Mouse (Mus musculus) embryonic facial prominence, embryonic 14.5 days (tissue): ENCODE results near the gene Arl6ip6. TPM values are rescaled to one million over a fixed set of nuclear protein-coding genes. Genes with fewer than 3 reads are reported as not detected.
A peak's percentile ranks its signal among the peaks of the same experiment; 100 is the strongest.

ENCODE experiments used
- ATAC-seq: fragments of 200-750 bp; cut with Nextera tagmentation; 2 replicates; pipeline ENCODE4 v1.8.0; 2017; ENCODE audit warnings: low read depth, moderate number of reproducible peaks, moderate TSS enrichment
- DNase-seq: peaks from one replicate; pipeline ENCODE4 v3.0.0-alpha.2; 2015; ENCODE audit warnings: low spot score
- H3K27ac ChIP-seq: fragments of 300-500 bp; sonication (generic); replicated peaks from 2 replicates; pipeline ENCODE4 v1.5.1; 2014; ENCODE audit warnings: low read depth, mild to moderate bottlenecking, low read length, moderate library complexity
- H3K27me3 ChIP-seq: fragments of 300-500 bp; sonication (generic); replicated peaks from 2 replicates; pipeline ENCODE4 v1.6.1; 2014; ENCODE audit warnings: low read length; ENCODE audit not compliant: control insufficient read depth, insufficient read depth
- H3K36me3 ChIP-seq: fragments of 300-500 bp; sonication (generic); 2 replicates; pipeline ENCODE4 v1.6.1; 2014; ENCODE audit warnings: low read length, mixed read lengths; ENCODE audit not compliant: control insufficient read depth, insufficient read depth
- H3K4me1 ChIP-seq: fragments of 300-500 bp; sonication (generic); 2 replicates; pipeline ENCODE4 v1.6.1; 2014; ENCODE audit warnings: antibody characterized with exemption, low read length; ENCODE audit not compliant: control insufficient read depth, insufficient read depth
- H3K4me2 ChIP-seq: fragments of 300-500 bp; sonication (generic); 2 replicates; pipeline ENCODE4 v1.6.1; 2014; ENCODE audit warnings: low read depth, mild to moderate bottlenecking, low read length, moderate library complexity, mixed read lengths
- H3K4me3 ChIP-seq: fragments of 300-500 bp; sonication (generic); 2 replicates; pipeline ENCODE4 v1.5.1; 2014; ENCODE audit warnings: low read depth, mild to moderate bottlenecking, low read length
- H3K9ac ChIP-seq: fragments of 300-500 bp; sonication (generic); 2 replicates; pipeline ENCODE4 v1.6.1; 2014; ENCODE audit warnings: low read depth, mild to moderate bottlenecking, low read length, moderate library complexity, mixed read lengths
- H3K9me3 ChIP-seq: fragments of 300-500 bp; sonication (generic); 2 replicates; pipeline ENCODE4 v1.6.1; 2016; ENCODE audit warnings: low read length; ENCODE audit not compliant: control insufficient read depth
- WGBS: fragments of 180-500 bp; shearing (Covaris S2); extraction: QIAGEN DNeasy Blood & Tissue Kit; methylation state at CpG from one replicate; pipeline ENCODE4 v1.1.7; 2014; 5-methylcytosine and 5-hydroxymethylcytosine counted together
- polyA plus RNA-seq: library from polyadenylated mRNA; unstranded; fragments of >200 nt; fragmentation: Nextera tagmentation; extraction: Ambion mirVana; gene quantifications from 2 replicates; pipeline ENCODE4 v1.2.1, GENCODE M21; 2014

Gene Arl6ip6
- polyA plus RNA-seq, result 44.9 and 48.2 TPM in 2 replicates

DNA sequence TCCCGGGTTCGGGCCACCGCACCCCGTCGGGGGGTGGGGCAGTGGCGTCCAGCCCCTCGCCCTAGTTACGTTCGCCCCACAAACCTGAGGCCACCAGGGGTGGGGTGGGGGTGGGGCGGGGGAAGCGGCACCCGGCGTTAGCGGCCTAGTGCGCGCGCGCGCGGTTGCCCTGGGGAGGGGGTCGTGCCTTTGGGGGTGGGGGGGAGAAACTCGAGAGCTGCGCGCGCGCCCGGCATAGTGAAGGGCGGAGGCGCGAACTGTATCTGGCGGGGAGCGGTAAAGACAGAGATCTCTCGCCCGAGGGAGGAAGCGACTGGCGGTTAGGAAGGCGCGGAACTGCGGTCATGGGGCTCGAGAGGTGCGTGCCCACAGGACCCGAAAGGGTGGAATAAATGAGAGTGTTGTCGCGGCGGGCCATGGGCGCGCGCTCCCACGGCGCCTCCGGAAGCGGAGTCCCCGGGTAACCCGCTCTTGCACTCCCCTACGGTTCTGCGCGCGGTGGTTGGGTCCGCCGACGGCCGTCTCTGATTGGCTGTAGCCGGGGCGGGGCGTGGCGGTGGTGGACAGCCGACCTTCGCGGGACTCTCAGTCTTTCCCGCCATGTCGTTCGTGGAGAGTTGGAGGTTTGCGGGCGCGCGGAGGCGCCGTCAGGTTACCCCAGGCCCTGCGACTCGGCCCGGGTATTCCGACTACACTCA lies at the start of gene Arl6ip6:
TSS of gene Arl6ip6 (plus strand) at position 204 of the 698 bp plus-strand sequence.
- DNase-seq (peak; percentile 96), ATAC-seq (peak; percentile 90)
- peak within 1 kb of the TSS; percentile 89 for H3K9ac ChIP-seq
- WGBS, result 2% methylated on average over 32 of the region's 82 CpGs
- H3K4me1 ChIP-seq, result peaks cover 16% of the 10 kb centered on the region
- H3K4me3 ChIP-seq, result peak within 1 kb of the TSS; percentile 90
- no peaks in the 10 kb centered on the region for H3K27me3 ChIP-seq
- H3K4me2 ChIP-seq, result peak within 1 kb of the TSS; percentile 81
- no peaks in the 10 kb centered on the region for H3K9me3 ChIP-seq
- H3K27ac ChIP-seq, result peak within 1 kb of the TSS; percentile 96
- H3K36me3 ChIP-seq, result peaks cover 34% of the 10 kb centered on the region

DNA sequence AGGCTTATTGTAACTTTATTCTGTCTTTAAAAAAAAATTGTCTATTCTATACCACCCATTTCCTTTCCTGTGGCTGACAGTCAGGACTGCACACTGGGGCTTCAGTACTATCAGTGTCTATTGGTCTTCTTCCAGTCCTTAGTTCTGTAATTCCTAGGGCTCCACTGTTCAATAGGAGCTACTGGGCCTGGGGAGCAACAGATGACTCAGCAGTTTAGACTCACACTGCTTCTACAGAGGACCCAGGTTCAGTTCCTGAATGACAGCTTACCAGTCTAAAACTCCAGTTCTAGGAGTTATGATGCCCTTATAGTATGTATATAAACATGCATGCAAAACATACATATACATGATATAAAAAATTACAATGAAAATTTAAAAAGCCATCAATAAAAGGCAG lies 44.7 kb upstream of the Arl6ip6 start:
- DNase-seq, result no peak
- peaks cover 62% of the 10 kb centered on the region for H3K36me3 ChIP-seq
- H3K4me3 ChIP-seq, result no peak overlapping the region
- no peaks in the 10 kb centered on the region for H3K4me1 ChIP-seq
- no peak overlapping the region for H3K4me2 ChIP-seq
- no peaks in the 10 kb centered on the region for H3K27me3 ChIP-seq
- H3K27ac ChIP-seq, result no peak overlapping the region
- no peak overlapping the region for H3K9ac ChIP-seq
- no peaks in the 10 kb centered on the region for H3K9me3 ChIP-seq
- no peak for ATAC-seq

DNA sequence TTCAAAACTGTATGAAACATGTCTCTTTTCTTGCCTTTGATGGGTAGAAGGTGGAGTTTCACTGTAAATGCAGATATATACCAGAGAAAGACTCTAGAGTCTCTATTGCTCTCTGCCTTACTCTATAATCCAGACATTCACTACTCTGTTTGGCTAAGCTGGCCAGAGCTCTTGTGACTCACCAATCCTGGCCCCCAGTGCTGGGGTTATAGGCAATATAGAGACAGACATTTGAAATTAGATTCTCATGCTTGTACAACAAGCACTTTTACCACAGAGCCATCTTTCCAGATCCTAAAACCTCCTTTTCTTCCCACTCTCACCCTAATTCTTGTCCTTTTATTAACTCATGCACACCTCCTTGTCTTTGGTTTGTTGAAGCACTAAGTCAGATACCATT lies 17.6 kb upstream of the Arl6ip6 start:
- H3K9ac ChIP-seq, result no peak overlapping the region
- H3K27ac ChIP-seq, result no peak overlapping the region
- H3K9me3 ChIP-seq, result no peaks in the 10 kb centered on the region
- ATAC-seq (no peak), DNase-seq (no peak)
- H3K4me2 ChIP-seq, result no peak overlapping the region
- H3K4me3 ChIP-seq, result no peak overlapping the region
- no peaks in the 10 kb centered on the region for H3K4me1 ChIP-seq
- peaks cover 34% of the 10 kb centered on the region for H3K36me3 ChIP-seq
- H3K27me3 ChIP-seq, result no peaks in the 10 kb centered on the region

DNA sequence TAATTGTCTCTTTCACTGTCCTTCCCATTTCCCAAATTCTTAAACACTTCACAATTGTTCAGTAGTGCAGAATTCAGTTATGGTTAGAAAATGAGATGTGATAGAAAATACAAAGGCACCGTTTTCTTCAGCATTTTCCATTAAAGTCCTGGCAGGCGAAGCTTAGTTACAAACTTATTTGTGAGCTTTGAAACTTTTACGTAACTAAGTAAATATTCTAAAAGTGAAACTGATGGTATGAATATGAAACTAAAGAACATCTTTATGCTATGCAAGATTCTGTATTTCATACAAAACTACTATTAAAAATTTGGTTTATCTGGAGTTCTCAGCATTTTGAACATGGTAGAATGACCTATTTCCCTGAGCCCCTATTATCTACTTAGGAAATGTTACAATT lies 12.6 kb upstream of the Arl6ip6 start:
- Histone ChIP-seq H3K27ac (no peak overlapping the region), H3K4me1 (no peaks in the 10 kb centered on the region), H3K9ac (no peak overlapping the region), H3K27me3 (no peaks in the 10 kb centered on the region), H3K9me3 (no peaks in the 10 kb centered on the region), H3K4me3 (no peak overlapping the region), H3K36me3 (peaks cover 25% of the 10 kb centered on the region), H3K4me2 (no peak overlapping the region)
- no peak for ATAC-seq
- no peak for DNase-seq
- WGBS, result 89% methylated on average over 3 of the region's 3 CpGs

DNA sequence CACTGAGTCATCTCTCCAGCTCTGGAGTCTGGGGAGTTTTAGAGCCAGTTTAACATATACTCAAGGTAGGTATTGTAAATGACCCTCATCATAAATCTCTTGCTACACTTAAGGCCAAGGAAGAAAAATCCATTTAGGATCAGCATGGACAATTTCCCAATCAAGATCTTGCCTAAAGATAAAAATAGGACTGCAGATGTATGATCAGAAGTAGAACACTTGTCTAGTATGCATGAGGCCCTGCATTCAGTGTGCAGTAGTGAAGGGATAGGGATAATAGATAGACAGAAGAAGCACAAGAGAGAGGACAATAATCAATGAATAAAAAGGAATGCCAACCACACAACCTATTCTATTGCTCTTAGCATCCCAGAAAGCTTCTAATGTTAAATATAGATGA lies 11.7 kb upstream of the Arl6ip6 start:
- ATAC-seq (no peak), DNase-seq (no peak)
- Histone ChIP-seq H3K4me3 (no peak overlapping the region), H3K36me3 (peaks cover 17% of the 10 kb centered on the region), H3K9me3 (no peaks in the 10 kb centered on the region), H3K4me1 (no peaks in the 10 kb centered on the region), H3K27ac (no peak overlapping the region), H3K27me3 (no peaks in the 10 kb centered on the region), H3K9ac (no peak overlapping the region), H3K4me2 (no peak overlapping the region)

DNA sequence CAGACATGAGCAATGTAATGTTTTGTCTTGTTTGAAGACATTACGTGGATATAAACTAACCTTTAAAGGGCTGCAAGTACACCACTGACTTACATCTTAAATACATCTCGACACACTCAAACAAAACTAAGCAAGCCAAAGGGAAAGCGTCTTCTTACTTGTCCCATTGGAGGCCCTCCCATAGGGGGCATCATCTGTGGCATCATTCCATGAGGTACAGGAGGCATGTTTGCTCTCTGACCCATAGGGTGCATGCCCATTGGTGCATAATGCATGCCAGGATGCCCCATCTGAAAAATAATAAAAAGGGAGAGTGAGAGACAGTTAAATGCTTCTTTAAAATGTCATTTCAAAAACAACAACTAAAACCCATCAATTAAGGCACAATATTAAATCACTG lies 1.7 kb upstream of the Arl6ip6 start:
- Histone ChIP-seq H3K4me1 (peaks cover 16% of the 10 kb centered on the region), H3K9me3 (no peaks in the 10 kb centered on the region), H3K36me3 (peaks cover 26% of the 10 kb centered on the region), H3K27ac (no peak overlapping the region), H3K27me3 (no peaks in the 10 kb centered on the region), H3K4me3 (peak overlapping the region; percentile 90), H3K4me2 (peak overlapping the region; percentile 68), H3K9ac (peak overlapping the region; percentile 19; the same call in 1 of the 2 replicates)
- DNase-seq (peak; percentile 3), ATAC-seq (no peak)
- 69% methylated on average over 3 of the region's 3 CpGs for WGBS

DNA sequence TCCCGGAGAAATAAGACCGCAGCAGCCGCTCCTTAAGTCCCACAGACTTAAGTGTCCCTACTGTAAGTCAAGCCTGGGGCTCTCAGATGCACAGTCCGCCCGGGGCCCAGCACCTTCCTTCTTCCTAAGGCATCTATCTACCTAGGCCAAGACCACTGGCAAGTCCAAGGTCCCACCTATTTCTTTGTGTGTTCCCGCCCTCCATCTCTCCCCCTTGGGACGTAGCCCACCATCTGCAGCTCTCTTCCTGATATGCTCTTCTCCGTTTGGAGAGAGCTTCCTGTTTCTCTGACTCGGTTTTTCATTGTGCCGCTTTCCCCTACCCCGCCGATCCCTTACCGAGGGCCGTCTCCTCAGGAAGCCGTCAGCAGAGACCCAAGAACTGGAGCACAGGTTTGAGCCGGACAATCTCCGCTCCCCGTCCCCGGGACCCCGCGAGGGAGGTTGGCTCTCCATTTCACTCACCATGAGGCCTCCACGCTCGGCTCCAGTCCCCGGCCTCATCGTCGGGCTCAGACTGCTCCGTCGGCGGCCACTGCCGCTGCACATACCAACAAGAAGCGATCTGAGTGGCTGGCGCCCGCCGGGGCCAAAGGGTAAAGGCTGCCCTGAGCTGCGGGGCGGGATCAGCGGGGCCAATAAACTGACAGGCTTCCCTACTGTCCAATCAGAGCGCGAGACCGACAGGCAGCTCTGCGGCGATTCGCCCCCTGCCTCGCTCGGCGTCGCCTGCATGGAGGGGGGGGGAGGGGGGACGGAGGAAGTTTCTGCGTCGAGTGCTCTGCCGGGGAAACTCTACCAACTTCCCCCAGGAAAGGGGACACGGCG lies 628 bp upstream of the Arl6ip6 start, which contains the start of gene Prpf40a:
TSS of gene Prpf40a (minus strand) at position 601 of the 828 bp plus-strand sequence.
- H3K27ac ChIP-seq, result peak within 1 kb of the TSS; percentile 96
- H3K9ac ChIP-seq, result peak within 1 kb of the TSS; percentile 89
- H3K4me1 ChIP-seq, result peaks cover 16% of the 10 kb centered on the region
- 0% methylated on average over 45 of the region's 53 CpGs for WGBS
- no peaks in the 10 kb centered on the region for H3K27me3 ChIP-seq
- H3K4me2 ChIP-seq, result peak within 1 kb of the TSS; percentile 81
- H3K4me3 ChIP-seq, result peak within 1 kb of the TSS; percentile 90
- H3K9me3 ChIP-seq, result no peaks in the 10 kb centered on the region
- peak; percentile 99 for DNase-seq
- ATAC-seq, result peak; percentile 97
- peaks cover 33% of the 10 kb centered on the region for H3K36me3 ChIP-seq

DNA sequence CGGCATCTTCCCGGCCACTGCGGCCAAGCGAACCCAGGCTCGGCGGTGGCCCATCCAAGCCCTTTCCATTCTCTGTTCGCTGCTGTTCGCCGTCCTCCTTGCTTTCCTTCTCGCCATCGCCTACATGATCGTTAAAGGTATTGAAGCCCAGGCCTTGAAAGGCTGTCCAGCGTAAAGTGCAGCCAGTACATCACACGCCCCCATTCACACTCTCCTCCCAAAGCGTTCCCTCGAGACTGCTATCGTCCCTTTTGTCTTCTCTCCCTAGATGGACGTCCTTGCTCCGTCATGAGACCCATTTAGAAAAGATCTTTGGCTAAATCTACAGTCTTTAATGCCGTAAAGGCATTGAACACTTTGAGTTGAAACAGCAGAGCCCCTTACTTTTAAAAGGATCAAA lies 860 bp downstream of the Arl6ip6 start:
- DNase-seq, result peak; percentile 35

More for the DNA sequence above, 860 bp downstream of the Arl6ip6 start:
- H3K9ac ChIP-seq, result peak overlapping the region; percentile 89
- no peaks in the 10 kb centered on the region for H3K9me3 ChIP-seq
- peak overlapping the region; percentile 90 for H3K4me3 ChIP-seq
- H3K4me2 ChIP-seq, result peak overlapping the region; percentile 81
- H3K4me1 ChIP-seq, result peaks cover 16% of the 10 kb centered on the region
- no peak for ATAC-seq
- H3K36me3 ChIP-seq, result peaks cover 35% of the 10 kb centered on the region
- peak overlapping the region; percentile 96 for H3K27ac ChIP-seq
- no peaks in the 10 kb centered on the region for H3K27me3 ChIP-seq
- 0% methylated on average over 14 of the region's 20 CpGs for WGBS
